In genomic region chr15:52191176-52191575, GRCm38 (mm10) we compare ENCODE assay signal across 36 mouse cellular contexts.
"Had no signal": no experiment of that assay in that cellular context is flagged by ENCODE, and none has a peak within 500 bp of the region (broad histone marks: within the 10 kb centered on the region; RNA-seq: fewer than 3 reads in every experiment).

No protein-coding gene starts in this region.

- H3K4me2 ChIP-seq: heart, embryonic 11.5 days; heart, embryonic 12.5 days; heart, embryonic 13.5 days; heart, embryonic 15.5 days; hindbrain, embryonic 12.5 days; hindbrain, embryonic 13.5 days; hindbrain, embryonic 14.5 days; hindbrain, embryonic 15.5 days; intestine, embryonic 15.5 days; kidney, embryonic 15.5 days had no signal

- H3K27ac ChIP-seq: heart, embryonic 10.5 days; heart, embryonic 13.5 days; heart, embryonic 15.5 days; hindbrain, embryonic 10.5 days; hindbrain, embryonic 12.5 days; hindbrain, embryonic 13.5 days; hindbrain, embryonic 14.5 days; hindbrain, embryonic 15.5 days; hindbrain, postnatal 0 days; intestine, embryonic 15.5 days; kidney, embryonic 15.5 days; kidney, postnatal 0 days; layer of hippocampus, adult 2 months; left cerebral cortex, adult 2 months had no signal

- ATAC-seq: hindbrain, embryonic 16.5 days; hindbrain, postnatal 0 days; inflammation-experienced regulatory T-cells, adult 6 months; intestine, embryonic 15.5 days; intestine, embryonic 16.5 days; intestine, postnatal 0 days had no signal

- H3K4me1 ChIP-seq: heart, embryonic 10.5 days; heart, embryonic 12.5 days; heart, embryonic 13.5 days; heart, embryonic 15.5 days; hindbrain, embryonic 10.5 days; hindbrain, embryonic 12.5 days; hindbrain, embryonic 13.5 days; hindbrain, embryonic 15.5 days; intestine, embryonic 15.5 days; kidney, embryonic 15.5 days had no signal

- H3K4me3 ChIP-seq: heart, embryonic 10.5 days; heart, embryonic 12.5 days; heart, embryonic 13.5 days; heart, embryonic 15.5 days; hindbrain, embryonic 10.5 days; hindbrain, embryonic 12.5 days; hindbrain, embryonic 13.5 days; hindbrain, embryonic 15.5 days; intestine, embryonic 15.5 days; kidney, embryonic 15.5 days; layer of hippocampus, adult 2 months; left cerebral cortex, adult 2 months had no signal

- H3K9ac ChIP-seq: heart, embryonic 12.5 days; heart, embryonic 13.5 days; heart, embryonic 15.5 days; hindbrain, embryonic 12.5 days; hindbrain, embryonic 13.5 days; hindbrain, embryonic 14.5 days; hindbrain, embryonic 15.5 days; intestine, embryonic 15.5 days; kidney, embryonic 15.5 days had no signal

- DNase-seq: heart, postnatal 10 days; heart, postnatal 14 days; heart, postnatal 36 days; heart, postnatal 4 days; kidney, adult 11 months; kidney, adult 18-20 months; kidney, adult 2 months; kidney, adult 8-10 months; kidney, adult 9 months; kidney, postnatal 10 days; kidney, postnatal 14 days; kidney, postnatal 25 days; kidney, postnatal 36 days; kidney, postnatal 4 days; layer of hippocampus, adult 9-11 months; layer of hippocampus, postnatal 36 days had no signal

- H3K36me3 ChIP-seq: heart, embryonic 10.5 days; heart, embryonic 12.5 days; heart, embryonic 13.5 days; heart, embryonic 15.5 days; hindbrain, embryonic 10.5 days; hindbrain, embryonic 12.5 days; hindbrain, embryonic 13.5 days; hindbrain, embryonic 15.5 days; intestine, embryonic 15.5 days; kidney, embryonic 15.5 days had no signal

- H3K27me3 ChIP-seq: heart, embryonic 12.5 days; heart, embryonic 13.5 days; heart, embryonic 15.5 days; hindbrain, embryonic 12.5 days; hindbrain, embryonic 13.5 days; hindbrain, embryonic 15.5 days; intestine, embryonic 15.5 days; kidney, embryonic 15.5 days had no signal

- H3K9me3 ChIP-seq: heart, embryonic 10.5 days; heart, embryonic 12.5 days; heart, embryonic 13.5 days; heart, embryonic 15.5 days; hindbrain, embryonic 10.5 days; hindbrain, embryonic 12.5 days; hindbrain, embryonic 13.5 days; hindbrain, embryonic 15.5 days; intestine, embryonic 15.5 days; kidney, embryonic 15.5 days had no signal
